Mouse (Mus musculus): ENCODE results near the gene Lman2l. TPM values are rescaled to one million over a fixed set of nuclear protein-coding genes. Genes with fewer than 3 reads are reported as not detected.

Lman2l gene
- polyA plus RNA-seq (2011; ENCODE audit: insufficient read depth, insufficient read length, low replicate concordance, missing spikeins), result 13.4 and 34.0 TPM in 2 replicates

DNA sequence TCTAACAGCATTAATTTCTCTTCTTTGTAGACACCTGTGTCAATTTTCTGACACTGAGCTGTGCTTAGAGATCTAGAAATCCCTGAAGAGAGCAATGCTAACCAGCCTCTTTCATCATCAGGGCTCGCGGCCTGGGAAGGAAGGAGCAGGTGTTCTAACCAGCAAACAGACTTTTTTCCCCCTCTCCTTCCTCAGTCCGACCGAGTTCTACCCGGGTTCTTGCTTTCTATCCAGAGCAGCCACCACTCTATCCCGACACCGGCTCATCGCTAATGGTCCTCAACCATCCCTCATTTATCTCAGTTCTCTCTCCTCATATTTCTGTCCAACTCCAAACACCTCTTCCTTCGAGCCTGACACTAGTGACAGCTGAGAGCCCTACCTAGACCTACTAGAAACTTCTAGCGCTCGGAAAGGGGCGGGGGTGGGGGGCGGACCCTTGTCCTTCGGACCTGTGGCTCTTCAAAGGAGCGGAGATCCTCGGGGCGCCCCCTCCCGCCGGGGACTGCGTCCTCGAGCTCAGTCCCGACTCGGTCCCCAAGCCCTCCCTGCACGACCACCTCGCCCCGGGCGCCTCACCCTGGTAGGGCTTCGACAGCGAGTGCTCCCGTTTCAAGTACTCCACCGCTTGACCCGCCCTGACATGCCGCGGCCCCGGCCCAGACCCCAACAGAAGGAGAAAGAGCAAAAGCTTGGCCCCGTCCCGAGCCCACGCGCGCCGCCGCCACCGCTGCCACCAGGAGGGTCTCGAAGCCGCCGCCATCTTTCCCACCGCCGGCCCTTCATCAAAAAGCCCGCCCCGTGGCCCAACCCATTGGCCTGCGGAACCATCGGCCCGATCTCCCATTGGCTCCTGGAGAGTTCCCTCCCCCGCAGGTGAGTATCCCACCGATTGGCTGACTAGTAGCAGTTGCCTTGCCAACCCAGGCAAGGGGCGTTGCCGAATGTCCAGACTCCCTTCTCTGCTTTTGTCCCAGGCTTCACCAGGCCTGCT lies at the start of gene Lman2l:
Lman2l (minus strand) TSS at position 801 of the 994 bp plus-strand sequence.
- peaks cover 5% of the 10 kb centered on the region; the same call in 1 of the 2 replicates for H3K4me1 ChIP-seq (ENCODE audit: control insufficient read depth, insufficient read depth, low read length)
- WGBS, result under 1% methylated on average over 57 of the region's 57 CpGs
- TF ChIP-seq POLR2A (IDR thresholded peaks at IDR 0.05; ENCODE audit: borderline replicate concordance, control insufficient read depth, low read depth, low read length), result peak; percentile 52; the same call in 1 of the 2 replicates
- TF ChIP-seq CTCF (IDR thresholded peaks at IDR 0.05; ENCODE audit: control insufficient read depth, insufficient read depth, low read length), result no peak
- peak within 1 kb of the TSS; percentile 91 for H3K4me3 ChIP-seq (replicated peaks; ENCODE audit: control insufficient read depth, low read depth, low read length)
- peak within 1 kb of the TSS; percentile 63 for H3K27ac ChIP-seq (ENCODE audit: control insufficient read depth, insufficient read depth, low read depth, low read length, poor library complexity)

DNA sequence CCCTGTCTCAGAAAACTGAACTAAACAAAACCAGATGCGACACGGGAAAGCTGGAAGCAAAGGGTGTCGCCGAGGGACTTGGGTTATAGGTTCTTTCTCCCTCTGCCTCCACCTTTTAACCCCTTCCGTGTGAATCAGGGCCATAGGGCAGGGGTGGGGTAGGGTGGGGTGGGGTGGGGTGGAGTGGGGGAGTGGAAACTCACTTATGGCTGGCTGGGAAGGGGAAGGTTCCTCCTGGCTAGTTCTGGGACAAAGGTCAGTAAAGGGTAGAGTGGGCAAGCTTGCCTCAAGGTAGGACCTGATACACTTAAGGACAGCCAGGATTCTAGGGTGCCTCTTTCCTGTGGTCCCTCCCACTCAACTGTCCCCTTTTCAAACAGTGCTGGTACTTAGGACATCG lies 48.2 kb upstream of the Lman2l start:
- H3K4me3 ChIP-seq (replicated peaks; ENCODE audit: control insufficient read depth, low read depth, low read length), result no peak overlapping the region
- H3K4me1 ChIP-seq (ENCODE audit: control insufficient read depth, insufficient read depth, low read length), result no peaks in the 10 kb centered on the region
- TF ChIP-seq CTCF (IDR thresholded peaks at IDR 0.05; ENCODE audit: control insufficient read depth, insufficient read depth, low read length), result no peak
- no peak for TF ChIP-seq POLR2A (IDR thresholded peaks at IDR 0.05; ENCODE audit: borderline replicate concordance, control insufficient read depth, low read depth, low read length)
- WGBS, result 78% methylated on average over 6 of the region's 6 CpGs
- no peak overlapping the region for H3K27ac ChIP-seq (ENCODE audit: control insufficient read depth, insufficient read depth, low read depth, low read length, poor library complexity)

DNA sequence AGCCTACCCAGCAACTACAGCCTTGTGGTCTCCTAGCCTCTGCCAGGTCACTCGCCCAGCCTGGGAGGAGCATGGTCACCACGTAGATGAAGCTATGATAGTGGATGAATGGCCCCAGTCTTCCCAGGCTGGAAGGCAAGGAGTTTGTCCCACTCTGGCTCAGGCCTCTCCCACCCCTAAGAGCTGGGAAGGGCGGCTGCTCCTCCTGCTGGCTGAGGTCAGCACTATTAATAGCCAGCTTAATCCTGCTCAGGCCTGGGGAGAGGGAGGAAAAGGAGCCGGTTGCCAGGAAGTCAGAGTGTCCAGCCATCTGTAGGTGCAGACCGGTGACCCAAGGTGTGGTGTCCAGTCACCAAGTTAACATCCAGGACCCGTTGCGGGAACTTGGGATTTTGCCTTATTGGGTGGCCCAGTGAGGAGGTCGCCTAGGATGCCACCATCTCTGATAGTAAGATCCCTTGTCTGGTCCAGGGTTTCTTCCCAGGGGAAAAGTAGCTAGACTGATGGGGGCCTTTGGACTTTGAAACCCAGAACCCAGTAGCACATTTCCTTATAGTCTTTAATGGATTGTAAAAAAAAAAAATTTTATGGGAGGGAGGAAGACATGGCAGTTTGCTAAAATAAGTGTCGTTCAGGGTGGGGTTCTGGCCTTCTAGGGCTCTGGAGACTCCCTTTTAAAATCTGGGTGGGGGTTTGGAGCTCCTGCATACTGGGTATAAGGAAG lies 47.5 kb upstream of the Lman2l start:
- WGBS, result 71% methylated on average over 9 of the region's 9 CpGs
- TF ChIP-seq CTCF (IDR thresholded peaks at IDR 0.05; ENCODE audit: control insufficient read depth, insufficient read depth, low read length) (0 out of 2 replicates have a peak, but pooled peaks have one; percentile 0), POLR2A (IDR thresholded peaks at IDR 0.05; ENCODE audit: borderline replicate concordance, control insufficient read depth, low read depth, low read length) (no peak)
- no peak overlapping the region; the same call in 1 of the 2 replicates for H3K27ac ChIP-seq (ENCODE audit: control insufficient read depth, insufficient read depth, low read depth, low read length, poor library complexity)
- no peaks in the 10 kb centered on the region for H3K4me1 ChIP-seq (ENCODE audit: control insufficient read depth, insufficient read depth, low read length)
- no peak overlapping the region for H3K4me3 ChIP-seq (replicated peaks; ENCODE audit: control insufficient read depth, low read depth, low read length)

DNA sequence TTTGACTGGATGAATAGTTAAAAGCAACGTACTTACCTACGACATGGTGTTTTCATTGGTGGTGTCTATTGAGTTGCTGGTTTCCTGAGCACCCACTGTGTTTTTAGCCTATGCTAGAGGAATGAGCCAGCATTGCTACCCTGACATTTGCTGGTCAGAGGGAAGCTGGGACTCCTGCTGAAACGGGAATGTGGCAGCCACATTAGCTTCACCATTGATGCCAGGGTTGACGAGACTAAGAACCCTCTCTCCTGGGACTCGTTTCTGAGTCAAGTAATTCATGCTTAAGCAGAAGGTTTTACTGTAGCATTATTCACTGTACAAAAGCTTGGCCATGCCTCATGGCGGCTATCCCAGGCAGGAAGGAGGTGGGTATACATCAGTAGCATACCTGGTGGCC lies 44.6 kb upstream of the Lman2l start:
- TF ChIP-seq CTCF (IDR thresholded peaks at IDR 0.05; ENCODE audit: control insufficient read depth, insufficient read depth, low read length) (no peak), POLR2A (IDR thresholded peaks at IDR 0.05; ENCODE audit: borderline replicate concordance, control insufficient read depth, low read depth, low read length) (no peak)
- no peaks in the 10 kb centered on the region for H3K4me1 ChIP-seq (ENCODE audit: control insufficient read depth, insufficient read depth, low read length)
- no peak overlapping the region for H3K27ac ChIP-seq (ENCODE audit: control insufficient read depth, insufficient read depth, low read depth, low read length, poor library complexity)
- 79% methylated on average over 6 of the region's 6 CpGs for WGBS
- H3K4me3 ChIP-seq (replicated peaks; ENCODE audit: control insufficient read depth, low read depth, low read length), result no peak overlapping the region

DNA sequence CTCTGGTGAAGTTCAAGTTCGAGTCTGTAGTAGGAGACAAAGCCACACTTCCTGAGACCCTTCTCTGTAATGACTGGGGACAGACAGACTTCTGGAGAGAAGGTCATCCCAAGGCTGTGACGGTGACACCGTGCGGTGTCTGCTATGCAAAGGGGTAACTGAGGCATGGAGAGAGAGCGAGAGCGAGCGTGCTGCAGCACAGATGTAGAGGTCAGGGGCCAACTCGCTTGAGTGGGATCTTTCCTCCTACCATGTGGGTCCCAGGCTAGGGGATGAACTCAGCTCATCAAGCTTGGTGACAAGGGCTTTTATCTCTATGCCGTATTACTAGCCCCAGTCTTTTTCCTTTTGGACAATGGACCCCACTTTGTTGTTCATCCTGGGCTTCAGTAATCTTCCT lies 42.0 kb upstream of the Lman2l start:
- Histone ChIP-seq H3K27ac (ENCODE audit: control insufficient read depth, insufficient read depth, low read depth, low read length, poor library complexity) (no peak overlapping the region), H3K4me3 (replicated peaks; ENCODE audit: control insufficient read depth, low read depth, low read length) (no peak overlapping the region), H3K4me1 (ENCODE audit: control insufficient read depth, insufficient read depth, low read length) (no peaks in the 10 kb centered on the region)
- 92% methylated on average over 9 of the region's 9 CpGs for WGBS
- TF ChIP-seq POLR2A (IDR thresholded peaks at IDR 0.05; ENCODE audit: borderline replicate concordance, control insufficient read depth, low read depth, low read length) (no peak), CTCF (IDR thresholded peaks at IDR 0.05; ENCODE audit: control insufficient read depth, insufficient read depth, low read length) (no peak)

DNA sequence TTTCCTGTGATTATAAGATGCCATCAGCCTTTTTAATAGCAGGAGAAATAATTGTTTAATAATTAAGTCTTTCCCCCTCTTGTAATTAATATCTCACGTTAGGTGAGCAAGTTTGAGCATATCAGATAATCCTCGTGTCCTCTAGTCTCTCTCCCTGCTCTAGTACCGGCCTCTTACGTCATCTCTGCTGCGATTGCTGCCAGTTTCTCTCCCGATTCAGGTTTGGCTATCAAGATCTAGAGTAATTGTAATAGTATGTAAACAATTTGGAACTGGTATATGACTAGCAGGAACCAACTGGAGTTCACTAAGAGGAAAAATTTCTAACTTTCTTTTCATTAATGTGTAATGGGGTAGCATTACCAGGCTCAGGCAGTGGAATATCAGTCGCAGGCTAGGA lies 40.0 kb upstream of the Lman2l start:
- no peaks in the 10 kb centered on the region for H3K4me1 ChIP-seq (ENCODE audit: control insufficient read depth, insufficient read depth, low read length)

DNA sequence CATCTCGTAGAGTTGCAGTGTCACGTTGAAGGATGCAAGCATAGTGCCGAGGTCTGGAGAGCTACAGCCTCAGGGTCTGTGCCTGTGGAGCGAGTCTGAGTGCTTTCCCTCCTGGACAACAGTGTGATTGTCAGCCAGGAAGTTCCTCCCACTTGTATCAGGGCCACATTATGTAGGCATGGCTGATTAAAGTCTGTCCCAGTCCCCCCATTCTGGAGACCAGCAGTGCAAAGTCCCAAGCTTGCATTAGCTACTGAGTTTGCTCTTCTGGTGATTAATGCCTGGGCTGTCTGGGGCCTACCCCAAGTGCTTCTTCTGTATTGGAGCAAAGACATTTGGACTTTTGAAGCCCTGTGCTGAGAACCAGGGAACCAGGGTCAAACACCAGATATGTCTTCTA lies 38.8 kb upstream of the Lman2l start:
- H3K4me1 ChIP-seq (ENCODE audit: control insufficient read depth, insufficient read depth, low read length), result no peaks in the 10 kb centered on the region
- H3K27ac ChIP-seq (ENCODE audit: control insufficient read depth, insufficient read depth, low read depth, low read length, poor library complexity), result no peak overlapping the region
- TF ChIP-seq POLR2A (IDR thresholded peaks at IDR 0.05; ENCODE audit: borderline replicate concordance, control insufficient read depth, low read depth, low read length) (no peak), CTCF (IDR thresholded peaks at IDR 0.05; ENCODE audit: control insufficient read depth, insufficient read depth, low read length) (no peak)
- no peak overlapping the region for H3K4me3 ChIP-seq (replicated peaks; ENCODE audit: control insufficient read depth, low read depth, low read length)
- 77% methylated on average over 4 of the region's 4 CpGs for WGBS

More for the DNA sequence above, 40.0 kb upstream of the Lman2l start:
- TF ChIP-seq CTCF (IDR thresholded peaks at IDR 0.05; ENCODE audit: control insufficient read depth, insufficient read depth, low read length), result no peak
- 54% methylated on average over 7 of the region's 7 CpGs for WGBS
- Histone ChIP-seq H3K4me3 (replicated peaks; ENCODE audit: control insufficient read depth, low read depth, low read length) (no peak overlapping the region), H3K27ac (ENCODE audit: control insufficient read depth, insufficient read depth, low read depth, low read length, poor library complexity) (no peak overlapping the region)
